Mouse (Mus musculus) liver, postnatal 0 days (tissue): ENCODE measurements around the gene Hist2h3c1.

ENCODE experiments used
- CTCF ChIP-seq: sonication (generic); IDR thresholded peaks from 2 replicates; pipeline ENCODE4 v1.5.1; 2016; ENCODE audit warnings: antibody characterized with exemption, low read depth
- EP300 ChIP-seq: IDR thresholded peaks from 2 replicates; pipeline ENCODE4 v1.6.1; 2016; ENCODE audit warnings: antibody characterized with exemption, low read depth, mild to moderate bottlenecking

DNA sequence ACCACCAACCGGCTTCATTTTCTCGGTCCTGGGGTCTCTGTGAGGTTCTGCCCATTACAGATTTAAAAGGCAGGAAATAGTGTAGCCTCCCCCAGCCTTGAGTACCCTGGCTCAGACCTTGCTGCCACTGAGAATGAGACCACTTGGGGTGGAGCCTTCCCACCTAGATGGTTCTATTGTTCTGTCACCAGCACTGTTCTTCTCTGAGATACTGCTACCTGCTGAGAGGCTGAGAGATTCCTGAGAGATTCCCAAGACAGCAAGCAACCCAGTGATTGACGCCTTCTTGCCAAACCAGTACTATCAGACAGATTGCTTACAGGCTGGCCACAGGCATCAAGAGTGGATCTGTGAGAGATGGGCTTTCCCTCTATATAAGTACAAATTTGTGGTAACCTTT is 42.7 kb downstream of the Hist2h3c1 start:
- TF ChIP-seq CTCF, result no peak
- TF ChIP-seq EP300, result no peak
